Mouse (Mus musculus) midbrain, postnatal 0 days (tissue): Measurements from ENCODE around the gene Angel2. TPM values are rescaled to one million over a fixed set of nuclear protein-coding genes. Genes with fewer than 3 reads are reported as not detected.

Experiments
- ATAC-seq: fragments of 200-750 bp; cut with Nextera tagmentation; 2 replicates; pipeline ENCODE4 v1.8.0; 2017; ENCODE audit warnings: moderate number of reproducible peaks, mild to moderate bottlenecking, moderate TSS enrichment, moderate library complexity; ENCODE audit not compliant: low FRiP score
- DNase-seq: peaks from one replicate; pipeline ENCODE4 v3.0.0-alpha.2; 2015; ENCODE audit warnings: low spot score
- H3K27ac ChIP-seq: fragments of 300-500 bp; sonication (generic); 2 replicates; pipeline ENCODE4 v1.5.1; 2014; ENCODE audit warnings: low read depth, mild to moderate bottlenecking, low read length, mixed read lengths
- H3K27me3 ChIP-seq: fragments of 300-500 bp; sonication (generic); 2 replicates; pipeline ENCODE4 v1.6.1; 2014; ENCODE audit warnings: low read length, control low read depth, mixed read lengths; ENCODE audit not compliant: insufficient read depth
- H3K36me3 ChIP-seq: fragments of 300-500 bp; sonication (generic); 2 replicates; pipeline ENCODE4 v1.6.1; 2014; ENCODE audit warnings: low read length, control low read depth, mixed read lengths; ENCODE audit not compliant: insufficient read depth
- H3K4me1 ChIP-seq: fragments of 300-500 bp; sonication (generic); 2 replicates; pipeline ENCODE4 v1.6.1; 2014; ENCODE audit warnings: mild to moderate bottlenecking, control low read depth, antibody characterized with exemption, low read length, mixed read lengths; ENCODE audit not compliant: insufficient read depth
- H3K4me2 ChIP-seq: fragments of 300-500 bp; sonication (generic); 2 replicates; pipeline ENCODE4 v1.6.1; 2014; ENCODE audit warnings: low read depth, mild to moderate bottlenecking, low read length, mixed read lengths; ENCODE audit not compliant: poor library complexity, severe bottlenecking
- H3K4me3 ChIP-seq: fragments of 300-500 bp; sonication (generic); 2 replicates; pipeline ENCODE4 v1.5.1; 2014; ENCODE audit warnings: low read depth, mild to moderate bottlenecking, low read length, moderate library complexity
- H3K9ac ChIP-seq: fragments of 300-500 bp; sonication (generic); replicated peaks from 2 replicates; pipeline ENCODE4 v1.6.1; 2014; ENCODE audit warnings: mild to moderate bottlenecking, low read length, moderate library complexity, mixed read lengths; ENCODE audit not compliant: poor library complexity, severe bottlenecking
- H3K9me3 ChIP-seq: fragments of 300-500 bp; sonication (generic); 2 replicates; pipeline ENCODE4 v1.6.1; 2016; ENCODE audit warnings: low read length, control low read depth
- CTCF ChIP-seq: IDR thresholded peaks from 2 replicates; pipeline ENCODE4 v1.5.1; 2016; ENCODE audit warnings: antibody characterized with exemption, mild to moderate bottlenecking
- WGBS: fragments of 180-500 bp; shearing (Covaris S2); extraction: QIAGEN DNeasy Blood & Tissue Kit; methylation state at CpG from one replicate; pipeline ENCODE4 v1.1.7; 2014; 5-methylcytosine and 5-hydroxymethylcytosine counted together
- polyA plus RNA-seq: library from polyadenylated mRNA; unstranded; fragments of >200 nt; fragmentation: Nextera tagmentation; extraction: Ambion mirVana; gene quantifications from 2 replicates; pipeline ENCODE4 v1.2.1, GENCODE M21; 2015
- total RNA-seq: library from RNA; depleted of rRNA; stranded (reverse); fragments of >200 nt; gene quantifications from 2 replicates; pipeline ENCODE4 v1.2.3, GENCODE M21; 2014

Gene Angel2
- total and polyA plus RNA-seq, 2 experiments from 2014 or later, result 31.4 to 41.6 TPM

GRCm38 (mm10) chr1:190951014-190951413, 26.1 kb downstream of the Angel2 start:
- ATAC-seq, result no peak
- Histone ChIP-seq H3K9ac (no peak overlapping the region), H3K4me3 (no peak overlapping the region), H3K9me3 (no peaks in the 10 kb centered on the region), H3K27ac (no peak overlapping the region), H3K4me2 (no peak overlapping the region), H3K36me3 (peaks cover 65% of the 10 kb centered on the region), H3K4me1 (no peaks in the 10 kb centered on the region), H3K27me3 (no peaks in the 10 kb centered on the region)
- WGBS, result 90% methylated on average over 5 of the region's 5 CpGs
- no peak for TF ChIP-seq CTCF
- DNase-seq, result no peak

- no peak overlapping the region for H3K27ac ChIP-seq
- no peak overlapping the region for H3K4me2 ChIP-seq
- 80% methylated on average over 3 of the region's 3 CpGs for WGBS
- no peak for ATAC-seq
- no peak for TF ChIP-seq CTCF
- no peaks in the 10 kb centered on the region for H3K27me3 ChIP-seq
- no peaks in the 10 kb centered on the region for H3K4me1 ChIP-seq
- H3K9me3 ChIP-seq, result no peaks in the 10 kb centered on the region
- no peak overlapping the region for H3K9ac ChIP-seq
- no peak for DNase-seq
- peaks cover 66% of the 10 kb centered on the region for H3K36me3 ChIP-seq
- H3K4me3 ChIP-seq, result no peak overlapping the region
These were observed 28.1 kb downstream of the Angel2 start for GRCm38 (mm10) chr1:190953009-190953408.

- peaks cover 64% of the 10 kb centered on the region for H3K36me3 ChIP-seq
- TF ChIP-seq CTCF, result no peak
- H3K4me1 ChIP-seq, result no peaks in the 10 kb centered on the region
- 95% methylated on average over 5 of the region's 5 CpGs for WGBS
- H3K4me2 ChIP-seq, result no peak overlapping the region
- no peak for DNase-seq
- H3K4me3 ChIP-seq, result no peak overlapping the region
- no peaks in the 10 kb centered on the region for H3K27me3 ChIP-seq
- H3K27ac ChIP-seq, result no peak overlapping the region
- no peak for ATAC-seq
- no peaks in the 10 kb centered on the region for H3K9me3 ChIP-seq
- no peak overlapping the region for H3K9ac ChIP-seq
These were observed 33.9 kb downstream of the Angel2 start for GRCm38 (mm10) chr1:190958821-190959220.

DNA sequence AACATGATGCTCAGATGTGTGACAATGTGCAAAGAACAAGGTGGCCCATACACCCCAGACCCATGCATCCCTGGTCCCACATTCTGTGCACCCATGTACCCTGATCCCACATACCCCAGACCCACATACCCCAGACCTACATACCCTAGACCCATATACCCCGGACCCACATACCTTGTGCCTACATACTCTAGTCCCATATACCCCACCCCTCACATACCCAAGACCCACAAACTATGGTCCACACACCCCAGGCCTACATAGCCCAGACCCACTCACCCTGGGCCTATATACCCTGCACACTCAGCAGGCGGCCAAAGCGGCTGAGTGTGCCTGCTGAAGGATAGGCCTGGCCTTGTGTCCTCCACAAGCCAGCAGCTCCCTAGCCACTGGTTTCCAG, 37.8 kb downstream of the Angel2 start:
- no peak overlapping the region for H3K9ac ChIP-seq
- no peak for ATAC-seq
- no peak for TF ChIP-seq CTCF

GRCm38 (mm10) chr1:190964992-190965780, 40.3 kb downstream of the Angel2 start:
- 81% methylated on average over 15 of the region's 15 CpGs for WGBS
- ATAC-seq, result no peak
- no peaks in the 10 kb centered on the region for H3K27me3 ChIP-seq
- H3K36me3 ChIP-seq, result peaks cover 59% of the 10 kb centered on the region
- TF ChIP-seq CTCF, result no peak
- no peaks in the 10 kb centered on the region for H3K9me3 ChIP-seq
- H3K9ac ChIP-seq, result no peak overlapping the region
- H3K27ac ChIP-seq, result no peak overlapping the region
- H3K4me3 ChIP-seq, result no peak overlapping the region
- H3K4me2 ChIP-seq, result no peak overlapping the region
- DNase-seq, result peak; percentile 46
- H3K4me1 ChIP-seq, result no peaks in the 10 kb centered on the region

More for the DNA sequence above, 37.8 kb downstream of the Angel2 start:
- Histone ChIP-seq H3K4me2 (no peak overlapping the region), H3K27me3 (no peaks in the 10 kb centered on the region), H3K27ac (no peak overlapping the region), H3K4me1 (no peaks in the 10 kb centered on the region), H3K36me3 (peaks cover 67% of the 10 kb centered on the region), H3K9me3 (no peaks in the 10 kb centered on the region), H3K4me3 (no peak overlapping the region)
- no peak for DNase-seq
- WGBS, result 88% methylated on average over 3 of the region's 3 CpGs

DNA sequence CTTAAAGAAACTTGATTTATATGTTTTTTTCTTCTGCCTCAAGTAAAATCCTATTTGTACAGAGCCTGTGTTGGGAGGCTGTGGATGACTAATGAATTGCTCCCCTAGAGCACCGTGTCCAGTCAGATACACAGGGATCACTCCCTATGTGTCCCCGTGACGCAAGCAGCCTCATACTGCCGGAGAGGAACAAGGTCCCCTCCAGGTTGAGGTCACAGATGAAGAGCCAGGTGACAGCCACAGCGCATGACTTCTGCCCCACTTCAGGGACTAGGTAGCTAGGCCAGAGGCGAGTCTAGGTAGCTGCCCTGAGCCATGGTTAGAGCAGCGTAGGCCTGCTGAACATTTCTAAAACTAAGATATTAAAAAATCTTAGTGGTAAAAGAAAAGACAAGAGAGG, 43.1 kb downstream of the Angel2 start:
- TF ChIP-seq CTCF, result no peak
- H3K4me2 ChIP-seq, result no peak overlapping the region
- no peak overlapping the region for H3K9ac ChIP-seq
- no peak overlapping the region for H3K27ac ChIP-seq
- no peaks in the 10 kb centered on the region for H3K27me3 ChIP-seq
- DNase-seq (no peak), ATAC-seq (no peak)
- peaks cover 47% of the 10 kb centered on the region for H3K36me3 ChIP-seq
- H3K4me3 ChIP-seq, result no peak overlapping the region
- H3K9me3 ChIP-seq, result no peaks in the 10 kb centered on the region
- 94% methylated on average over 7 of the region's 7 CpGs for WGBS
- no peaks in the 10 kb centered on the region for H3K4me1 ChIP-seq
